Mouse (Mus musculus) stomach, embryonic 14.5 days (tissue): ENCODE measurements around the gene Mxra7. TPM values are rescaled to one million over a fixed set of nuclear protein-coding genes. Genes with fewer than 3 reads are reported as not detected.
A peak's percentile ranks its signal among the peaks of the same experiment; 100 is the strongest.

Experiments used
- ATAC-seq: fragments of 200-750 bp; cut with Nextera tagmentation; 2 replicates; pipeline ENCODE4 v1.8.0; 2017; ENCODE audit warnings: low read depth, moderate TSS enrichment; ENCODE audit not compliant: insufficient number of reproducible peaks, insufficient read depth, low FRiP score
- H3K27ac ChIP-seq: fragments of 300-500 bp; sonication (generic); 2 replicates; pipeline ENCODE4 v1.5.1; 2014; ENCODE audit warnings: mild to moderate bottlenecking, low read length, moderate library complexity, mixed read lengths
- H3K27me3 ChIP-seq: fragments of 300-500 bp; sonication (generic); 2 replicates; pipeline ENCODE4 v1.6.1; 2014; ENCODE audit warnings: low read length, control low read depth, mixed read lengths; ENCODE audit not compliant: control insufficient read depth, insufficient read depth
- H3K36me3 ChIP-seq: fragments of 300-500 bp; sonication (generic); 2 replicates; pipeline ENCODE4 v1.6.1; 2014; ENCODE audit warnings: mild to moderate bottlenecking, control low read depth, low read length, moderate library complexity, mixed read lengths; ENCODE audit not compliant: control insufficient read depth, insufficient read depth
- H3K4me1 ChIP-seq: fragments of 300-500 bp; sonication (generic); 2 replicates; pipeline ENCODE4 v1.6.1; 2014; ENCODE audit warnings: low read length, control low read depth, mixed read lengths; ENCODE audit not compliant: control insufficient read depth, insufficient read depth
- H3K4me2 ChIP-seq: fragments of 300-500 bp; sonication (generic); replicated peaks from 2 replicates; pipeline ENCODE4 v1.6.1; 2014; ENCODE audit warnings: low read depth, low read length, control low read depth
- H3K4me3 ChIP-seq: fragments of 300-500 bp; sonication (generic); 2 replicates; pipeline ENCODE4 v1.5.1; 2014; ENCODE audit warnings: low read depth, low read length, control low read depth
- H3K9ac ChIP-seq: fragments of 300-500 bp; sonication (generic); replicated peaks from 2 replicates; pipeline ENCODE4 v1.6.1; 2014; ENCODE audit warnings: low read depth, mild to moderate bottlenecking, control low read depth, low read length, moderate library complexity, mixed read lengths
- H3K9me3 ChIP-seq: fragments of 300-500 bp; sonication (generic); 2 replicates; pipeline ENCODE4 v1.6.1; 2016; ENCODE audit warnings: low read depth, low read length, control low read depth; ENCODE audit not compliant: control insufficient read depth
- WGBS: fragments of 180-500 bp; shearing (Covaris S2); extraction: QIAGEN DNeasy Blood & Tissue Kit; methylation state at CpG from one replicate; pipeline ENCODE4 v1.1.7; 2014; 5-methylcytosine and 5-hydroxymethylcytosine counted together
- polyA plus RNA-seq: library from polyadenylated mRNA; unstranded; fragments of >200 nt; fragmentation: Nextera tagmentation; extraction: Ambion mirVana; gene quantifications from 2 replicates; pipeline ENCODE4 v1.2.1, GENCODE M21; 2014

Gene Mxra7
- polyA plus RNA-seq, 1 experiment from 2014 or later: 16.5 TPM

- H3K27me3 ChIP-seq: no peaks in the 10 kb centered on the region
- H3K4me1 ChIP-seq: peaks cover 25% of the 10 kb centered on the region
- no peaks in the 10 kb centered on the region for H3K9me3 ChIP-seq
- no peak overlapping the region for H3K27ac ChIP-seq
- H3K4me2 ChIP-seq: no peak overlapping the region
- ATAC-seq: no peak
- WGBS: 30% methylated on average over 8 of the region's 8 CpGs
- H3K4me3 ChIP-seq: no peak overlapping the region
- H3K36me3 ChIP-seq: no peaks in the 10 kb centered on the region; the same call in 1 of the 2 replicates
- no peak overlapping the region for H3K9ac ChIP-seq
These were observed 9.1 kb downstream of the Mxra7 start for GRCm38 (mm10) chr11:116818722-116819121.

DNA sequence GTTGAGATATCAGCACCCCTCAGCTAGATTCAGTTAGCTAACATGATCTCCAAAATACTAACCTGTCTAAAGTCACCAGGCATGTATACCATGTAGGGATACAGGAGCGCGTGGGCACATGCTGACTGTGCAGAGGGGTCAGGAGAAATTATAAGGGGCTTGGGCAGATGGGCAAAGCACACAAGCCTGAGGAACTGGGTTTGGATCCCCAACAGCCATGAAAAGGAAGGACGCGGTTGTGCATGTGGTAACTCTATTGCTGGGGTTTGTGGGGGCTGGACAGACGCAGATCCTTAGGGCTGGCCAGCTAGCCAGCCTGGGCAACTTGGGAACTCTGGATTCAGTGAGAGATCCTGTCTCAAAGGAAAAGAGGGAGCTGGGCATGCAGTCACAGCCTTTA lies 10.3 kb downstream of the Mxra7 start:
- Histone ChIP-seq H3K4me1 (peaks cover 37% of the 10 kb centered on the region), H3K27me3 (no peaks in the 10 kb centered on the region), H3K27ac (no peak overlapping the region), H3K9me3 (no peaks in the 10 kb centered on the region), H3K9ac (no peak overlapping the region), H3K4me3 (no peak overlapping the region), H3K4me2 (no peak overlapping the region), H3K36me3 (no peaks in the 10 kb centered on the region; the same call in 1 of the 2 replicates)
- 94% methylated on average over 5 of the region's 5 CpGs for WGBS
- no peak for ATAC-seq

- ATAC-seq: no peak
- no peaks in the 10 kb centered on the region for H3K27me3 ChIP-seq
- peaks cover 35% of the 10 kb centered on the region for H3K4me1 ChIP-seq
- 74% methylated on average over 5 of the region's 5 CpGs for WGBS
- H3K27ac ChIP-seq: no peak overlapping the region
- no peaks in the 10 kb centered on the region; the same call in 1 of the 2 replicates for H3K36me3 ChIP-seq
- H3K4me3 ChIP-seq: no peak overlapping the region
- H3K9ac ChIP-seq: no peak overlapping the region
- no peaks in the 10 kb centered on the region for H3K9me3 ChIP-seq
- H3K4me2 ChIP-seq: no peak overlapping the region
These were observed 11.1 kb downstream of the Mxra7 start for GRCm38 (mm10) chr11:116816769-116817168.

- Histone ChIP-seq H3K9me3 (no peaks in the 10 kb centered on the region), H3K9ac (no peak overlapping the region), H3K27ac (peak overlapping the region; percentile 90), H3K36me3 (no peaks in the 10 kb centered on the region; the same call in 1 of the 2 replicates), H3K4me2 (no peak overlapping the region), H3K27me3 (no peaks in the 10 kb centered on the region), H3K4me3 (no peak overlapping the region), H3K4me1 (peaks cover 42% of the 10 kb centered on the region)
- no peak for ATAC-seq
- 27% methylated on average over 7 of the region's 7 CpGs for WGBS
These were observed 12.9 kb downstream of the Mxra7 start for GRCm38 (mm10) chr11:116814884-116815415.

DNA sequence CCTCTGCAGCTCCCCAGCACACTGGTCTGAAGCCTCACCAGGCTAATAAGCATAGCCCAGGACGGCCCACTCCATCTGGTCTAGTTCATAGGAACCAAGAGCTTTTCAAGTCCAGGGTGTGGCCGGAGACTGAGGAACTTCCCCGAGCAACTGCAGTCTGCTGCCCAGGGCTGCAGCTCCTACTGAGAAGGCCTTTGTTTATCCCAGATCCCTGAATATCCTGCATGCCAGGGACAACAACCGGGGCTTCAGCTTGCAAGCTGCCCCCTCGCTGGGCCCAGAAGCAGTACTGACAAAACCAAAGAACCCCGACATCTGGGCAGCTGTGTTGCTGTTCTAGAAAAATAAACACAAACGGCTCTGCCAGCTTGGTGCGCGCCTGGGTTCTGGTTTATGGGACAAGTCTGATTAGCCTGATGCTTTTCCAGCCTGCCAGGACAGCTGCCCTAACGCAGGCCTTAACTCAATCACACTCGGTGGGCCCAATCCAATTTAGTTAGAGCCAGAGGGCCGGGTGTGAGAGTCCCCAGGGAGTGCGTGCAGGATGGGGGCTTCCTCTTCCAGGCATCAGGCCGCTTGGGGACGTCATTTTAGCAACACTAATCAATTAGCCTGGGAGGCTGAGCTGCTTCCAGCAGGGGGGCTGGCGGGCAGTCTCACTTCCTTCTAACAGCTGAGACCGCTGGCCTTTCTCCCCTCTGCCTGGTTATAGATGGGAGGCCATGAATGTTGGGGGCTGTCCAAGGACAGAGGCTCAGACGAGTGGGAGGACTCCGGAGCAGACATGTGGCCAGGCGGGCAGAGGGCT lies 13.6 kb downstream of the Mxra7 start:
- H3K9ac ChIP-seq: no peak overlapping the region
- H3K9me3 ChIP-seq: no peaks in the 10 kb centered on the region
- peak overlapping the region; percentile 90 for H3K27ac ChIP-seq
- ATAC-seq: peak; percentile 21; the same call in 1 of the 2 replicates
- H3K4me2 ChIP-seq: no peak overlapping the region
- H3K36me3 ChIP-seq: no peaks in the 10 kb centered on the region; the same call in 1 of the 2 replicates
- 16% methylated on average over 20 of the region's 20 CpGs for whole genome bisulfite sequencing
- H3K4me3 ChIP-seq: no peak overlapping the region
- peaks cover 42% of the 10 kb centered on the region for H3K4me1 ChIP-seq
- H3K27me3 ChIP-seq: no peaks in the 10 kb centered on the region

- 82% methylated on average over 13 of the region's 13 CpGs for WGBS
- H3K9ac ChIP-seq: no peak overlapping the region
- H3K4me3 ChIP-seq: no peak overlapping the region
- no peak overlapping the region; the same call in 1 of the 2 replicates for H3K4me2 ChIP-seq
- peaks cover 42% of the 10 kb centered on the region for H3K4me1 ChIP-seq
- H3K36me3 ChIP-seq: no peaks in the 10 kb centered on the region; the same call in 1 of the 2 replicates
- ATAC-seq: no peak
- H3K27me3 ChIP-seq: no peaks in the 10 kb centered on the region
- no peaks in the 10 kb centered on the region for H3K9me3 ChIP-seq
- H3K27ac ChIP-seq: peak overlapping the region; percentile 90
These were observed 14.2 kb downstream of the Mxra7 start for GRCm38 (mm10) chr11:116813610-116814009.

- H3K4me3 ChIP-seq: no peak overlapping the region
- peak; percentile 24; the same call in 1 of the 2 replicates for ATAC-seq
- no peak overlapping the region for H3K9ac ChIP-seq
- no peaks in the 10 kb centered on the region for H3K9me3 ChIP-seq
- peaks cover 43% of the 10 kb centered on the region for H3K4me1 ChIP-seq
- no peak overlapping the region for H3K4me2 ChIP-seq
- H3K36me3 ChIP-seq: no peaks in the 10 kb centered on the region
- 42% methylated on average over 21 of the region's 21 CpGs for WGBS
- H3K27me3 ChIP-seq: no peaks in the 10 kb centered on the region
- peak overlapping the region; percentile 90; the same call in 1 of the 2 replicates for H3K27ac ChIP-seq
These were observed 14.9 kb downstream of the Mxra7 start for GRCm38 (mm10) chr11:116812793-116813529.
